Mouse (Mus musculus) liver, postnatal 0 days (tissue): Measurements from ENCODE around the gene Slc43a2.

Source experiments
- CTCF ChIP-seq: sonication (generic); IDR thresholded peaks from 2 replicates; pipeline ENCODE4 v1.5.1; 2016; ENCODE audit warnings: antibody characterized with exemption, low read depth
- EP300 ChIP-seq: IDR thresholded peaks from 2 replicates; pipeline ENCODE4 v1.6.1; 2016; ENCODE audit warnings: antibody characterized with exemption, low read depth, mild to moderate bottlenecking

GRCm38 (mm10) chr11:75550200-75550946 is 18.9 kb downstream of the Slc43a2 start:
- no peak for TF ChIP-seq CTCF
- TF ChIP-seq EP300 = no peak
